Mouse (Mus musculus) lung, embryonic 15.5 days (tissue): ENCODE data around the gene Spryd4. TPM values are rescaled to one million over a fixed set of nuclear protein-coding genes. Genes with fewer than 3 reads are reported as not detected.
"Not testable (repeated sequence)": the region's sequence is repeated elsewhere in the genome, so short reads cannot be mapped to it uniquely, and the experiment has no call there.

Experiments used
- ATAC-seq: fragments of 200-750 bp; cut with Nextera tagmentation; 2 replicates; pipeline ENCODE4 v1.8.0; 2017; ENCODE audit warnings: moderate number of reproducible peaks, borderline replicate concordance; ENCODE audit not compliant: low FRiP score, low TSS enrichment; ENCODE audit errors: extremely low read depth
- H3K27ac ChIP-seq: fragments of 300-500 bp; sonication (generic); 2 replicates; pipeline ENCODE4 v1.5.1; 2015; ENCODE audit warnings: moderate library complexity, mild to moderate bottlenecking, inconsistent platforms
- H3K27me3 ChIP-seq: fragments of 300-500 bp; sonication (generic); 2 replicates; pipeline ENCODE4 v1.6.1; 2015; ENCODE audit warnings: inconsistent platforms
- H3K36me3 ChIP-seq: fragments of 300-500 bp; sonication (generic); 2 replicates; pipeline ENCODE4 v1.6.1; 2015; ENCODE audit warnings: inconsistent platforms
- H3K4me1 ChIP-seq: fragments of 300-500 bp; sonication (generic); 2 replicates; pipeline ENCODE4 v1.6.1; 2015; ENCODE audit warnings: inconsistent platforms
- H3K4me2 ChIP-seq: fragments of 300-500 bp; sonication (generic); 2 replicates; pipeline ENCODE4 v1.6.1; 2015; ENCODE audit warnings: inconsistent platforms, mild to moderate bottlenecking, moderate library complexity
- H3K4me3 ChIP-seq: fragments of 300-500 bp; sonication (generic); 2 replicates; pipeline ENCODE4 v1.5.1; 2015; ENCODE audit warnings: mild to moderate bottlenecking, inconsistent platforms
- H3K9ac ChIP-seq: fragments of 300-500 bp; sonication (generic); 2 replicates; pipeline ENCODE4 v1.6.1; 2015; ENCODE audit warnings: inconsistent platforms
- H3K9me3 ChIP-seq: fragments of 300-500 bp; sonication (generic); 2 replicates; pipeline ENCODE4 v1.6.1; 2016; ENCODE audit warnings: inconsistent platforms
- WGBS: fragments of 180-500 bp; shearing (Covaris S2); methylation state at CpG from one replicate; pipeline ENCODE4 v1.1.7; 2015; 5-methylcytosine and 5-hydroxymethylcytosine counted together
- polyA plus RNA-seq: library from polyadenylated mRNA; unstranded; fragments of >200 nt; fragmentation: Nextera tagmentation; extraction: Ambion mirVana; gene quantifications from 2 replicates; pipeline ENCODE4 v1.2.1, GENCODE M21; 2015

Gene Spryd4
- 27.0 and 27.4 TPM in 2 replicates for polyA plus RNA-seq

DNA sequence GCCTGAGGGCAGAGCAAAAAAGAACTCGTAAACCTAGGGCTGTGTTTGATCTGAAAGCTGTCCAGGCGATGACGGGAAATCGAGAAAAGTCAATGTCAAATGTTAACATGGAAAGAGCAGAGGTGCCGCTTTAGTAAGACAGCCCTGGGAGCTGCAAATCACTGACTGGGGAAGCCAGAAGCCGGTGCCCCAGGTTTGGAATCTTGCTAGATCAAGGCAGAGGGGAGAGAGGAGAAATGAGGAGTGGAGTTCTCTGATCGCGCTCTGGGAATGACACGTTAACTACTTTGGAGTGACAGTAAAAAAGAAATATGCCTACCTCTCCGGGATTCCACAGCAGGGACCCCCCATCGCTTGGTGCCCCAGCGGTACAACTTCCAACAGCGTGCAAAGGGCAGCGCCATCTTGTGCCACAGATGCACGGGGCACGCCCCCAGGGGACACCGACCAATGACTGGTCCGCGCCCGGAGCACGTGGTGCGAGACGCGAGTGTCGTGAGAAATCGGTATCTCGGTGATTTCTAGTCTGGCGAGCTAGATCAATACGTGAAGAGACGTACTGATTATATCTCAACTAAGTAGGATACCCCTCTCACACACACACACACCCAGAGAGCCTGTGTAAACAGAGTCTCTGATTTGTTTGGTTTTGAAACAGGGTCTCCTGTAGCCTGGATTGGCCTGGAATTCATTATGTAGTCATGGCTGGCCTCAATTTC lies at the start of gene Spryd4:
Gene Spryd4, minus strand, starts transcription at position 418 of the 719 bp plus-strand sequence.
- WGBS = under 1% methylated on average over 30 of the region's 30 CpGs

DNA sequence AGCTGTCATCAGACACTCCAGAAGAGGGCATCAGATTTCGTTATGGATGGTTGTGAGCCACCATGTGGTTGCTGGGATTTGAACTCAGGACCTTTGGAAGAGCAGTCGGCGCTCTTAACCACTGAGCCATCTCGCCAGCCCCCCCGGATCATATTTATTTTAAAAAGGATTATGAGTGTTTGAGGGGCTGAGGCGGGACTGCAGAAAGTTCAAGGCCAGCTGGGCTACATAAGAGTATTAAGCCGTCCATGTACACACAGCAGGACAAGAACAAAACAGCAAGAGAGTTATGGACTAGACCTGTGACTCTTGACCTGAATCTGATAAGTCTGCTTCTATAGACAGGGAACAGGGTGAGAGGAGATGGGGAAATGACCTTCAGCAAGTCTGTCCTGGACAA lies 48.8 kb upstream of the Spryd4 start:
- H3K36me3 ChIP-seq, ATAC-seq, H3K4me3 ChIP-seq, H3K4me2 ChIP-seq, H3K27ac ChIP-seq, H3K9ac ChIP-seq, H3K27me3 ChIP-seq, H3K9me3 ChIP-seq, H3K4me1 ChIP-seq: not testable (repeated sequence)
- WGBS = 74% methylated on average over 7 of the region's 7 CpGs

More for the DNA sequence above, at the start of gene Spryd4:
- Histone ChIP-seq H3K27ac (0 out of 2 replicates have a peak within 1 kb of the TSS, but pooled peaks have one; percentile 9), H3K27me3 (peaks cover 3% of the 10 kb centered on the region; the same call in 1 of the 2 replicates), H3K9me3 (no peaks in the 10 kb centered on the region), H3K9ac (peak within 1 kb of the TSS; percentile 59), H3K4me3 (peak within 1 kb of the TSS; percentile 66), H3K4me2 (peak within 1 kb of the TSS; percentile 74), H3K4me1 (peaks cover 18% of the 10 kb centered on the region), H3K36me3 (no peaks in the 10 kb centered on the region)
- ATAC-seq = peak; percentile 95

DNA sequence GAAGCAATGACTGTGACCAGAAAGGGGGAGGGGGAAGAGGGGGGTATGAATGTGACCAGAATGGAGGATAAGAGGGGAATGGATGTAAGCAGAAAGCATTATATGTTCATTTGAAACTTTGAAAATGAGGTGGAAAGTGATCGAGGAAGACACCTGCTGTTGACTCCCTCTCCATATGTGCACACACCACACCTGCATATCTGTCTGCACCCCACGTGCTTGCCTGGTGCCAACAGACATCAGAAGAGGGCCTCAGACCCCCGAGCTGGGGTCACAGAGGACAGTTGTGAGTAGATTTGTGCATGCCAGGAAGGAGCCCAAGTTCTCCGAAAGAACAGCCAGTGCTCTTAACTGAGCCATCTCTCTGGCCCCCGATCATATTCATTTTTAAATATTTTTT lies 48.3 kb upstream of the Spryd4 start:
- Histone ChIP-seq H3K9me3 (no peaks in the 10 kb centered on the region), H3K27me3 (no peaks in the 10 kb centered on the region), H3K4me3 (no peak overlapping the region), H3K27ac (no peak overlapping the region), H3K9ac (no peak overlapping the region), H3K4me2 (no peak overlapping the region), H3K4me1 (no peaks in the 10 kb centered on the region), H3K36me3 (no peaks in the 10 kb centered on the region)
- no peak for ATAC-seq
- WGBS = 77% methylated on average over 5 of the region's 5 CpGs

DNA sequence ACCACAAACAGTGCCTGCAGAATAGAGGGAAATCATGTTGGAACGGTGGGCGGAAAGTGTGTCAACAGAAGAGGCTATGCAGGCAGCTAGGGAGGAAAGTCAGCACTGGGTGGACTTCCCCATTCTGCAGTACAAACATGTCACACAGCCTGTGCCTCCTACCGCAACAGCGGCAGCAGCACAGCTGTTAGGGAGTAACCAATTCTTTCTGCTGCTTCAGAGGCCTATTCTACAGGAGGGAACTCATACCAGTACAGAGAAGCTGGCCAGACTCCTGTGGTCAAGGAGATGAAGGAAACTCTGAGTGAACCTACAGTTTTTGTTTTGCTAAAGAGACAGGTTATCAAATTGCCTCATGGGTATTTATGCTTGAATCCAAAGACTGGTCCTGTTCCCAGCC lies 47.3 kb upstream of the Spryd4 start:
- no peak for ATAC-seq
- Histone ChIP-seq H3K9ac (no peak overlapping the region), H3K4me1 (no peaks in the 10 kb centered on the region), H3K9me3 (no peaks in the 10 kb centered on the region), H3K27ac (no peak overlapping the region), H3K36me3 (no peaks in the 10 kb centered on the region), H3K4me2 (no peak overlapping the region), H3K27me3 (no peaks in the 10 kb centered on the region), H3K4me3 (no peak overlapping the region)
- WGBS = 78% methylated on average over 4 of the region's 4 CpGs

DNA sequence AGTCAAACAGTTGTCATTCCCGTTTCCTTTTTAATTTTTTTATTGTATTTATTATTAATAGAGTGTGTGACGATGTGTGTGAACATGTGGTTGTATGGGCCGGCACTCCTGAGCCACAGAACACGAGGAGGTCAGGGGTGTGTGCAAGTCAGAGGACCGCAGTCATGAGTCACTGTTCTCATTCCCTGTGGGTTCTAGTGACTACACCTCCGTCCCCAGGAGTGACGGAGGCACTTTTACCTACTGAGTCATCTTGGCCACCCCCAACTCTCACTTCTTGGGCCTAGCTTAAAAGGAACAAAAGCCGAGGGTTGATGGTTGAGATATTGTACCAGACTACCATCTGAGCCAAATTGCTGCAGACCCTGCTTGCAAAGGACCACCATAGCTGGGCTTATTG lies 44.7 kb upstream of the Spryd4 start:
- no peak for ATAC-seq
- Histone ChIP-seq H3K9ac (no peak overlapping the region), H3K27ac (no peak overlapping the region), H3K4me3 (no peak overlapping the region), H3K27me3 (no peaks in the 10 kb centered on the region), H3K4me1 (no peaks in the 10 kb centered on the region), H3K36me3 (peaks cover 19% of the 10 kb centered on the region), H3K4me2 (no peak overlapping the region), H3K9me3 (no peaks in the 10 kb centered on the region)
- 69% methylated on average over 8 of the region's 8 CpGs for WGBS

DNA sequence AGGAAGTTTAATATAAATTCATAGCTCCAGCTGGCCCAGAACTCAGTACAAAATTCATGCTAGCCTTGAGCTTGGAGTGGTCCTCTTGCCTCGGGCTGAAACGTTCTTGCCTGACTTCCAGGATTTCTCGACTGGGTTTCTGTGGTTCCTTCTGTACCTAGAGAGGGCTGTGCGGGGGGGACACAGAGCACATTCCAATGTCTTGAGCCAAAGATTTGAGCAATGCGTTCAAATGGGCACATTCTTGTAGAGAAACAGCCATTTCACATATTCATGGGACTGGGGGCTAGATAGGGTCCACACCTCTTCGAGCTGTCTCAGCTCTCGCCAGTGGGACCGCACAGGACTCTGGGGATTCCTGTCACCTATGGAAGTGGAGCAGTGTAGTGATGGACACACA lies 44.3 kb upstream of the Spryd4 start:
- no peaks in the 10 kb centered on the region for H3K27me3 ChIP-seq
- H3K27ac ChIP-seq = no peak overlapping the region
- H3K9me3 ChIP-seq = no peaks in the 10 kb centered on the region
- no peak overlapping the region for H3K4me3 ChIP-seq
- H3K4me2 ChIP-seq = no peak overlapping the region
- H3K4me1 ChIP-seq = no peaks in the 10 kb centered on the region
- 75% methylated on average over 8 of the region's 8 CpGs for WGBS
- no peak for ATAC-seq
- no peak overlapping the region for H3K9ac ChIP-seq
- peaks cover 23% of the 10 kb centered on the region for H3K36me3 ChIP-seq

DNA sequence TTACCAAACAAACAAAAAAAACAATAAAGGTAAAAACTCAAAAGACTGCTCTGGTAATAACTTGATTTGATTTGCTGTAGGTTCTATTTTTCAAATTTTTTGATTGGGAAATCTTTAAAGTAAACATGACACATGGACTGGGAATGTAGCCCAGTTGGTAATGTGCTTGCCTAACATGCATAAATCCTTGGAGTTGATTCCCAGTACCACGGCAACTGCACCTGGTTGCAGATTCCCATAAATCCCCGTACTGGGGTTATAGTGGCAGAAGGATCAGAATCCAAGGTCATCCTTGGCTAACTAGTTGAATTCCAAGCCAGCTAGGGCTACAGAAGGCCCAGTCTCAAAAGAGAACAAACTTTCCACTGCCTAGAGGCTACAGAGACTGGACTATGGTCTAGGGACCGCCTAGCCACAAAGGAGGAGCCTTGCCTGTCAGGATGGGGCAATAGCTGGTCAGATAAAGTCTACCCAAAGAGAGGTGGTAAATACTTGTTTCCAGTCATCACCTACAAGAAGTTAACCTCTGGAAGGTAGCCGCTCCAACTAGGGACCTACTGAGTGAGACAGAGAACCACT lies 42.2 kb upstream of the Spryd4 start, which contains the start of gene Apon:
Gene Apon, plus strand, starts transcription at position 420 of the 579 bp plus-strand sequence.
- Histone ChIP-seq H3K4me2 (no peak within 1 kb of the TSS), H3K4me3 (no peak within 1 kb of the TSS), H3K4me1 (no peaks in the 10 kb centered on the region), H3K9me3 (no peaks in the 10 kb centered on the region), H3K27ac (no peak within 1 kb of the TSS), H3K36me3 (peaks cover 44% of the 10 kb centered on the region), H3K27me3 (no peaks in the 10 kb centered on the region), H3K9ac (no peak within 1 kb of the TSS)
- 70% methylated on average over 4 of the region's 4 CpGs for WGBS
- ATAC-seq = no peak

DNA sequence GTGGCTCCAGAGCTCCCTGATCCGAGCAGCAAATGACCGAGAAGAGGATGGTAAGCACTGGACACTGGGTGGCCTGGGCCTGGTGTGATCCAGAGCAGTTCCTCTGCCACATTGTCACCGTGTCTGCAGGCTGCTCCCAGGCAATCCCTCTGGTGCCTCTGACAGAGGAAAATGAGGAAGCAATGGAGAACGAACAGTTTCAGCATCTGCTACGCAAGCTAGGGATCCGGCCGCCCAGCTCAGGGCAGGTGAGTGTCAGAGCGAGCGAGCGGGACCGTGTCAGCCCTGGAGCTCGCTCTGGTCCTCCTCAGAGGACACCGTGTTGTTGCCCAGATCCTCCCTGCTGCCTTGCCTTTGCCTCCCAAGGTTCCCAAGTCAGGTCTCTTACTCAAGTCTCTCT lies 39.0 kb upstream of the Spryd4 start:
- WGBS = 93% methylated on average over 13 of the region's 13 CpGs
- peaks cover 73% of the 10 kb centered on the region for H3K36me3 ChIP-seq
- no peak for ATAC-seq

DNA sequence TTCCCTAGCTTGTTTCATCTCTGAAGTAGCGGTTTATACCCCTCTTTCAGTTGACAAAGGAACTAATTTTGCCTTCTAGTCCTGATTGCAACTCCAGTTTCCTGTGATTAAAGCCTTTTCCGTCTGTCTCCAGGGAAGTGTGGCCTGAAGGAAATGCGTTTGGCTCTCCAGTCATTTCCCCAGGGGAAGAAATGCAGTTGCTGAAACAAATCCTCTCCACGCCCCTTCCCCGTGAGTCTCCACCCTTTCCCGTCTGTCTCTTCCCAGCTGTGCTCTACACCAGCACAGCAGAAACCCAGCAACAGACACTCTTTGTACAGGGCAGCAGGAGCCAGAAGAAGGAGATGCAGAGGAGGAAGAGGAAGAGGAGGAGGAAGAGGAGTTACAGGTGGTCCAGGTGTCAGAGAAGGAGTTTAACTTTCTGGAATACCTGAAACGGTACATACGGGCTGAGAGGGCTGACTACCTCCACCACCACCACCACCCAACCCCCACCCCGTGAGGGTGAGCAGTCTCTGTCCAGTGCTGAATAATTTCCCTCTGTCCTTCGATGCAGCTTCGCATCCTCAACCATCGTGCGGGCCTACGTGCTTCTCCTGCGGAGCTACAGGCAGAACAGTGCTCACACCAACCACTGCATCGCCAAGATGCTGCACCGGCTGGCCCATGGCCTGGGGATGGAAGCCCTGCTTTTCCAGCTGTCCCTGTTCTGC lies 35.6 kb upstream of the Spryd4 start:
- Histone ChIP-seq H3K4me2 (peak overlapping the region; percentile 28), H3K9me3 (no peaks in the 10 kb centered on the region), H3K27me3 (no peaks in the 10 kb centered on the region), H3K4me3 (peak overlapping the region; percentile 2; the same call in 1 of the 2 replicates), H3K36me3 (peaks cover 94% of the 10 kb centered on the region), H3K4me1 (no peaks in the 10 kb centered on the region), H3K27ac (peak overlapping the region; percentile 76), H3K9ac (no peak overlapping the region)
- WGBS = 70% methylated on average over 17 of the region's 17 CpGs
- peak; percentile 47; the same call in 1 of the 2 replicates for ATAC-seq

More for the DNA sequence above, 39.0 kb upstream of the Spryd4 start:
- Histone ChIP-seq H3K4me3 (no peak overlapping the region), H3K4me2 (no peak overlapping the region), H3K27ac (no peak overlapping the region), H3K4me1 (no peaks in the 10 kb centered on the region), H3K9me3 (no peaks in the 10 kb centered on the region), H3K9ac (no peak overlapping the region), H3K27me3 (no peaks in the 10 kb centered on the region)

DNA sequence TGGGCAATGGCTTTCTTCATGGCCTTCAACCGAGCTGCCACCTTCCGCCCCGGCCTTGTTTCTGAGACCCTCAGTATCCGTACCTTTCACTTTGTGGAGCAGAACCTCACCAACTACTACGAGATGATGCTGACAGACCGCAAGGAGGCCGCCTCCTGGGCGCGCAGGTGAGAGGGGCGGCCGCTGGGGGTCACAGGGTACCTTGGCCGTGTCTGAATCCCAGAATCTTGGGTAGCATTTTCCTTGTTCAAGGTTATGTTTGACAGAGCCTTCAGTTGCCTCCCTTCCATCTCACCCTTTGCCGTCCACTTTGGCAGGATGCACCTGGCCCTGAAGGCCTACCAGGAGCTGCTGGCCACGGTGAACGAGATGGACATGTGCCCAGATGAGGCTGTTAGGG lies 32.5 kb upstream of the Spryd4 start:
- H3K27ac ChIP-seq = no peak overlapping the region
- no peaks in the 10 kb centered on the region for H3K9me3 ChIP-seq
- ATAC-seq = no peak
- no peaks in the 10 kb centered on the region for H3K27me3 ChIP-seq
- 92% methylated on average over 15 of the region's 15 CpGs for WGBS
- no peak overlapping the region for H3K4me3 ChIP-seq
- H3K4me1 ChIP-seq = no peaks in the 10 kb centered on the region
- H3K9ac ChIP-seq = no peak overlapping the region
- H3K36me3 ChIP-seq = peaks cover 89% of the 10 kb centered on the region
- H3K4me2 ChIP-seq = no peak overlapping the region

DNA sequence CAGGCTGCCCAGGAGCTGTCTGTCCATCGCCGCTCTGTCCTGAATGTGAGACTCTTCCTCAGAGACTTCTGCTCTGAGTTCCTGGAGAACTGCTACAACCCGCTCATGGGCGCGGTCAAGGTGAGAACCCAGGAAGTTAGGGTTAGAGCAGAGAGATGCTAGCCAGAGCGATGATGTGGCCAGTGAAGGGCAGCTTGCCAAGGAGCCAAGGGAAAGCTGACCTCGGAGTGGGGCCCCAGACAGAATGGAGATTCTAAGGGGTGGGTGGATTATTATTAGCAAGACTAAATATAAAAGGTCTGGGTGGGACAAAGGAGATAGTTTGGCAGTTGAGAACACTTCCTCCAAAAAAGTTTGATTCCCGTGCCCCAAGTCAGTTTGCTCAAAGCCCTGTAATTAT lies 31.6 kb upstream of the Spryd4 start:
- no peak overlapping the region for H3K4me3 ChIP-seq
- H3K27ac ChIP-seq = no peak overlapping the region
- ATAC-seq = no peak
- WGBS = 85% methylated on average over 8 of the region's 8 CpGs
- no peak overlapping the region for H3K4me2 ChIP-seq
- H3K9ac ChIP-seq = no peak overlapping the region
- H3K9me3 ChIP-seq = no peaks in the 10 kb centered on the region
- H3K27me3 ChIP-seq = no peaks in the 10 kb centered on the region
- H3K4me1 ChIP-seq = no peaks in the 10 kb centered on the region
- H3K36me3 ChIP-seq = peaks cover 81% of the 10 kb centered on the region

DNA sequence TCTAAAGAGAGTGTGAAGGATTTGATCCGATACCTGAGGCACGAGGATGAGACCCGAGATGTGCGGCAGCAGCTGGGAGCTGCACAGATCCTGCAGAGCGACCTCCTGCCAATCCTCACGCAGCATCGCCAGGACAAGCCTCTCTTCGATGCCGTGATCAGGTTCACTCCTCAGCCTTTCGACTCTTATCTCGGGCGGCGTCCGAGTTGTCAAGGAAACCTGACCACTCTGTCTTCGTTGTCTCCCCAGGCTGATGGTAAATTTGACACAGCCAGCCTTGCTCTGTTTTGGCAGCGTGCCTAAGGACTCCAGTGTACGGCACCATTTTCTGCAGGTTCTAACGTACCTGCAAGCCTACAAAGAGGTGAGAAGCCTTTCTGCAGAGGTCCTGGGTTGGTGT lies 28.5 kb upstream of the Spryd4 start:
- Histone ChIP-seq H3K4me3 (no peak overlapping the region), H3K9me3 (no peaks in the 10 kb centered on the region), H3K27me3 (no peaks in the 10 kb centered on the region), H3K36me3 (peaks cover 52% of the 10 kb centered on the region), H3K9ac (no peak overlapping the region), H3K4me2 (no peak overlapping the region), H3K27ac (no peak overlapping the region), H3K4me1 (no peaks in the 10 kb centered on the region)
- 73% methylated on average over 18 of the region's 18 CpGs for WGBS
- ATAC-seq = no peak
